ENCODE assay signal across 7 mouse cellular contexts in the genomic region with DNA sequence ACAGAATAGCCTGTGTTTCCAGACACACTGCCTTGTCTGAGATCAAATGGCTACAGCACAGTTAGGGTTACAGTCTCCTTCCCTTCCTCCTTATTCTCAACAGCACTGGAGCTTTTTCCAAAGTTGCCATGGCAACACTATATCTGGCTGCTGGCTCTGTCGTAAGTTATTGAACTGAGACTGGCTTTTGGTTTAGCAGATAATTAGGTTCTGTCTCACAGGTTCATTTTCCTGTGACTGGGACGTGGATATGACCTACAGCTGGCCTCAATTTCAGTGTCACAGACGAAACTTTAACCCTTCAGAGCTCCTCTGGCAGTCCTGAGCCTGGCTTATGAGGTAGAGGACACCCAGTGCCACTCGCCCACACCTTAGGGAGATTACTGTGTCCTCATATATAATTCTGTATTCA.
DNase-seq lines count a peak whose midpoint lies in the region; ATAC-seq and TF ChIP-seq lines count a peak whose summit lies in the region.

No protein-coding gene starts in this region.

- CTCF ChIA-PET in Patski (lab: Charles Lee), result no interaction called here

- POLR2A ChIA-PET in Patski (lab: Charles Lee), result no interaction called here

- no peaks in the 10 kb centered on the region for H3K36me3 ChIP-seq in limb, embryonic 10.5 days

- TF ChIP-seq CTCF in Patski (IDR thresholded peaks at IDR 0.05), result no peak

- no peaks in the 10 kb centered on the region for H3K27me3 ChIP-seq in Patski
- no peaks in the 10 kb centered on the region for H3K27me3 ChIP-seq in limb, embryonic 10.5 days (ENCODE audit: low read depth, poor library complexity, severe bottlenecking)

- H3K4me3 ChIP-seq in limb, embryonic 10.5 days, result no peak overlapping the region

- peak; percentile 31 for DNase-seq in Muller cell, postnatal 12 days (ENCODE audit: inconsistent ontology term)
- DNase-seq in Patski (ENCODE audit: low read depth, low spot score), result peak; percentile 2
- peak; percentile 55 for DNase-seq in limb, embryonic 10.5 days (ENCODE audit: low spot score)
- peak; percentile 49 to 59 for DNase-seq in right cerebral cortex, postnatal 36 days (ENCODE audit: low spot score in 2 of 2)
- no peak for DNase-seq in spleen, postnatal 10 days (ENCODE audit: low spot score in 2 of 2)
- DNase-seq in ovary, postnatal 36 days (ENCODE audit: low spot score), result no peak

- in situ Hi-C loops in Patski (cut with MboI; ENCODE audit: low pct_unique_long_range_greater_than_20kb), result no loop called here

- H3K9me3 ChIP-seq in limb, embryonic 10.5 days (replicated peaks), result no peaks in the 10 kb centered on the region

- ATAC-seq in Patski, result no peak
- ATAC-seq in frontal cortex, adult (ENCODE audit: low TSS enrichment), result peak; percentile 91

- peaks cover 36% of the 10 kb centered on the region for H3K4me1 ChIP-seq in limb, embryonic 10.5 days

- 15% methylated on average over 4 of the region's 4 CpGs for WGBS in limb, embryonic 10.5 days

- peak overlapping the region; percentile 86 for H3K27ac ChIP-seq in limb, embryonic 10.5 days

Comparison
In these comparisons a context has a peak if more than half of its experiments do, and no peak if none do; other contexts are left out.
1. DNase-seq: peak in Muller cell, postnatal 12 days (single experiment), Patski (single experiment), limb, embryonic 10.5 days (single experiment) and right cerebral cortex, postnatal 36 days (2 of 2); none in spleen, postnatal 10 days (0 of 2) and ovary, postnatal 36 days (single experiment).